Mouse (Mus musculus) myocyte (in vitro differentiated cells): ENCODE data around the gene Aen. TPM values are rescaled to one million over a fixed set of nuclear protein-coding genes. Genes with fewer than 3 reads are reported as not detected.

ENCODE experiments used
- H3K27me3 ChIP-seq: one replicate; pipeline ENCODE4 v1.6.1; 2011; ENCODE audit not compliant: control insufficient read depth, insufficient read depth, insufficient read length
- H3K36me3 ChIP-seq: one replicate; pipeline ENCODE4 v1.6.1; 2011; ENCODE audit not compliant: control insufficient read depth, insufficient read depth
- H3K4me2 ChIP-seq: one replicate; pipeline ENCODE4 v1.6.1; 2011; ENCODE audit warnings: low read depth, control low read depth
- H3K4me3 ChIP-seq: one replicate; pipeline ENCODE4 v1.5.1; 2011; ENCODE audit warnings: mild to moderate bottlenecking, control low read depth, moderate library complexity
- H3K79me2 ChIP-seq: one replicate; pipeline ENCODE4 v1.6.1; 2011; ENCODE audit not compliant: control insufficient read depth, insufficient read depth
- H3ac ChIP-seq: one replicate; pipeline ENCODE4 v1.6.1; 2011; ENCODE audit not compliant: control insufficient read depth, insufficient read length
- CEBPB ChIP-seq: IDR thresholded peaks from 2 replicates; pipeline ENCODE4 v1.6.1; 2011; ENCODE audit warnings: mild to moderate bottlenecking, moderate library complexity; ENCODE audit not compliant: poor library complexity, insufficient read depth, severe bottlenecking
- E2F4 ChIP-seq: IDR thresholded peaks from one replicate; pipeline ENCODE4 v1.6.1; 2011; ENCODE audit warnings: mild to moderate bottlenecking, control low read depth, moderate library complexity; ENCODE audit not compliant: insufficient read depth
- MAX ChIP-seq: IDR thresholded peaks from one replicate; pipeline ENCODE4 v1.6.1; 2011; ENCODE audit warnings: low read depth, mild to moderate bottlenecking, control low read depth
- MYOD1 ChIP-seq, 3 experiments: IDR thresholded peaks; one replicate each; pipeline ENCODE4 v1.6.1; 2011; ENCODE audit warnings: control low read depth in 2 of 3, low read depth in 2 of 3, mild to moderate bottlenecking in 2 of 3, moderate library complexity in 1 of 3; ENCODE audit not compliant: insufficient read length in 2 of 3, control insufficient read depth in 1 of 3
- MYOG ChIP-seq, 3 experiments: IDR thresholded peaks; one replicate each; pipeline ENCODE4 v1.6.1; 2011; ENCODE audit warnings: control low read depth in 2 of 3, low read depth in 2 of 3, mild to moderate bottlenecking in 2 of 3; ENCODE audit not compliant: insufficient read length in 2 of 3, control insufficient read depth in 1 of 3, insufficient read depth in 1 of 3
- POLR2A ChIP-seq: IDR thresholded peaks from one replicate; pipeline ENCODE4 v1.6.1; 2011; ENCODE audit warnings: low read depth, mild to moderate bottlenecking, control low read depth, moderate library complexity; ENCODE audit not compliant: insufficient read length
- POLR2AphosphoS2 ChIP-seq: IDR thresholded peaks from one replicate; pipeline ENCODE4 v1.6.1; 2011; ENCODE audit warnings: low read depth, control low read depth; ENCODE audit not compliant: insufficient read length
- REST ChIP-seq: IDR thresholded peaks from one replicate; pipeline ENCODE4 v1.6.1; 2011; ENCODE audit warnings: mild to moderate bottlenecking, control low read depth, moderate library complexity; ENCODE audit not compliant: insufficient read depth, insufficient read length
- SRF ChIP-seq: IDR thresholded peaks from one replicate; pipeline ENCODE4 v1.6.1; 2011; ENCODE audit warnings: low read depth; ENCODE audit not compliant: control insufficient read depth, insufficient read length
- TCF12 ChIP-seq: IDR thresholded peaks from one replicate; pipeline ENCODE4 v1.6.1; 2011; ENCODE audit warnings: mild to moderate bottlenecking, control low read depth; ENCODE audit not compliant: poor library complexity, insufficient read depth, severe bottlenecking
- TCF3 ChIP-seq: IDR thresholded peaks from one replicate; pipeline ENCODE4 v1.6.1; 2011; ENCODE audit warnings: low read depth, control low read depth; ENCODE audit not compliant: insufficient read length
- USF1 ChIP-seq: IDR thresholded peaks from one replicate; pipeline ENCODE4 v1.6.1; 2011; ENCODE audit warnings: low read depth, mild to moderate bottlenecking, control low read depth, moderate library complexity
- polyA plus RNA-seq: library from polyadenylated mRNA; unstranded; fragments of >200 nt; fragmentation: generic; extraction: Trizol; gene quantifications from one replicate; pipeline ENCODE4 v1.2.1, GENCODE M21; 2012; ENCODE audit warnings: missing spikeins

Gene Aen
- polyA plus RNA-seq, 1 experiment = 52.8 TPM

GRCm38 (mm10) chr7:78890641-78891040, 5.0 kb upstream of the Aen start:
- Histone ChIP-seq H3K79me2 (no peaks in the 10 kb centered on the region), H3K4me2 (no peak overlapping the region), H3K27me3 (peaks cover 33% of the 10 kb centered on the region), H3K36me3 (no peaks in the 10 kb centered on the region), H3K4me3 (no peak overlapping the region), H3ac (no peak overlapping the region)
- TF ChIP-seq MYOG (IDR thresholded peaks at IDR 0.05; ENCODE audit: control insufficient read depth in 1 of 3, insufficient read depth in 1 of 3, insufficient read length in 2 of 3, low read depth in 2 of 3) = no peak
- no peak for TF ChIP-seq TCF12
- no peak for TF ChIP-seq POLR2A
- no peak for TF ChIP-seq SRF
- no peak for TF ChIP-seq USF1
- no peak for TF ChIP-seq MAX
- TF ChIP-seq E2F4 = no peak
- no peak for TF ChIP-seq CEBPB
- no peak for TF ChIP-seq REST
- no peak for TF ChIP-seq POLR2AphosphoS2
- no peak for TF ChIP-seq MYOD1 (IDR thresholded peaks at IDR 0.05; ENCODE audit: control insufficient read depth in 1 of 3, insufficient read length in 2 of 3, low read depth in 2 of 3)
- TF ChIP-seq TCF3 = no peak

GRCm38 (mm10) chr7:78893917-78894316, 1.7 kb upstream of the Aen start:
- Histone ChIP-seq H3K36me3 (no peaks in the 10 kb centered on the region), H3K27me3 (peaks cover 10% of the 10 kb centered on the region), H3K79me2 (peaks cover 31% of the 10 kb centered on the region), H3K4me2 (no peak overlapping the region), H3ac (no peak overlapping the region), H3K4me3 (no peak overlapping the region)
- TF ChIP-seq USF1 (no peak), TCF12 (no peak), REST (no peak), MAX (no peak), SRF (no peak), MYOG (IDR thresholded peaks at IDR 0.05; ENCODE audit: control insufficient read depth in 1 of 3, insufficient read depth in 1 of 3, insufficient read length in 2 of 3, low read depth in 2 of 3) (no peak), TCF3 (no peak), POLR2AphosphoS2 (no peak), MYOD1 (IDR thresholded peaks at IDR 0.05; ENCODE audit: control insufficient read depth in 1 of 3, insufficient read length in 2 of 3, low read depth in 2 of 3) (no peak), E2F4 (no peak), POLR2A (no peak), CEBPB (no peak)

GRCm38 (mm10) chr7:78895021-78895652, 517 bp upstream of the Aen start:
- peaks cover 31% of the 10 kb centered on the region for H3K79me2 ChIP-seq
- H3K36me3 ChIP-seq = no peaks in the 10 kb centered on the region
- peak overlapping the region; percentile 93 for H3K4me2 ChIP-seq
- peak overlapping the region; percentile 81 for H3K4me3 ChIP-seq
- H3ac ChIP-seq = peak overlapping the region; percentile 7
- H3K27me3 ChIP-seq = peaks cover 2% of the 10 kb centered on the region
- TF ChIP-seq SRF = peak; percentile 1
- no peak for TF ChIP-seq MYOG (IDR thresholded peaks at IDR 0.05; ENCODE audit: control insufficient read depth in 1 of 3, insufficient read depth in 1 of 3, insufficient read length in 2 of 3, low read depth in 2 of 3)

GRCm38 (mm10) chr7:78897567-78897966, 1.9 kb downstream of the Aen start:
- Histone ChIP-seq H3K4me2 (peak overlapping the region; percentile 88), H3K79me2 (peaks cover 41% of the 10 kb centered on the region), H3ac (no peak overlapping the region), H3K4me3 (peak overlapping the region; percentile 81), H3K36me3 (no peaks in the 10 kb centered on the region), H3K27me3 (no peaks in the 10 kb centered on the region)
- TF ChIP-seq SRF = no peak
- no peak for TF ChIP-seq USF1
- no peak for TF ChIP-seq POLR2AphosphoS2
- no peak for TF ChIP-seq MAX
- TF ChIP-seq TCF3 = no peak
- no peak for TF ChIP-seq TCF12
- TF ChIP-seq REST = no peak
- TF ChIP-seq CEBPB = no peak
- no peak for TF ChIP-seq POLR2A
- no peak for TF ChIP-seq E2F4
- TF ChIP-seq MYOG (IDR thresholded peaks at IDR 0.05; ENCODE audit: control insufficient read depth in 1 of 3, insufficient read depth in 1 of 3, insufficient read length in 2 of 3, low read depth in 2 of 3) = no peak
- no peak for TF ChIP-seq MYOD1 (IDR thresholded peaks at IDR 0.05; ENCODE audit: control insufficient read depth in 1 of 3, insufficient read length in 2 of 3, low read depth in 2 of 3)
